Mouse (Mus musculus) kidney, adult 2 months (tissue): ENCODE measurements around the gene Psmb10. TPM values are rescaled to one million over a fixed set of nuclear protein-coding genes. Genes with fewer than 3 reads are reported as not detected.
A peak's percentile ranks its signal among the peaks of the same experiment; 100 is the strongest.

Source experiments
- DNase-seq: peaks from one replicate; pipeline ENCODE4 v3.0.0; 2021
- H3K27ac ChIP-seq: fragments of 200-500 bp; 2 replicates; pipeline ENCODE4 v1.5.1; 2012; ENCODE audit warnings: low read depth, low read length, control low read depth, inconsistent platforms; ENCODE audit not compliant: insufficient read depth
- H3K27me3 ChIP-seq: fragments of 200-500 bp; replicated peaks from 2 replicates; pipeline ENCODE4 v1.6.1; 2012; ENCODE audit warnings: mild to moderate bottlenecking, moderate library complexity, low read length, inconsistent platforms; ENCODE audit not compliant: control insufficient read depth, insufficient read depth
- H3K36me3 ChIP-seq: fragments of 200-500 bp; 2 replicates; pipeline ENCODE4 v1.6.1; 2012; ENCODE audit warnings: mild to moderate bottlenecking, moderate library complexity, low read length, inconsistent platforms; ENCODE audit not compliant: control insufficient read depth, insufficient read depth
- H3K4me1 ChIP-seq: fragments of 200-500 bp; 2 replicates; pipeline ENCODE4 v1.6.1; 2011; ENCODE audit warnings: low read length; ENCODE audit not compliant: control insufficient read depth, insufficient read depth
- H3K4me3 ChIP-seq: fragments of 200-500 bp; 2 replicates; pipeline ENCODE4 v1.5.1; 2011; ENCODE audit warnings: mild to moderate bottlenecking, low read depth, low read length, control low read depth; ENCODE audit not compliant: insufficient read depth
- CTCF ChIP-seq: fragments of 200-500 bp; conservative IDR thresholded peaks from 2 replicates; pipeline ENCODE4 v1.5.1; 2011; ENCODE audit warnings: low read depth, mild to moderate bottlenecking, control low read depth, low read length, moderate library complexity, mixed read lengths; ENCODE audit not compliant: insufficient read depth, insufficient read length
- POLR2A ChIP-seq: fragments of 200-500 bp; IDR thresholded peaks from one replicate; pipeline ENCODE4 v1.6.1; 2011; ENCODE audit warnings: low read depth, low read length, control low read depth
- WGBS: fragments of 180-500 bp; shearing (Covaris S2); methylation state at CpG from one replicate; pipeline ENCODE4 v1.1.7; 2018; 5-methylcytosine and 5-hydroxymethylcytosine counted together
- polyA plus RNA-seq: library from polyadenylated mRNA; depleted of rRNA; stranded (reverse); fragments of >200 nt; gene quantifications from 2 replicates; pipeline ENCODE4 v1.2.3, GENCODE M21; 2012; rRNA removed

Gene Psmb10
- polyA plus RNA-seq, 1 experiment = 88.0 TPM

DNA sequence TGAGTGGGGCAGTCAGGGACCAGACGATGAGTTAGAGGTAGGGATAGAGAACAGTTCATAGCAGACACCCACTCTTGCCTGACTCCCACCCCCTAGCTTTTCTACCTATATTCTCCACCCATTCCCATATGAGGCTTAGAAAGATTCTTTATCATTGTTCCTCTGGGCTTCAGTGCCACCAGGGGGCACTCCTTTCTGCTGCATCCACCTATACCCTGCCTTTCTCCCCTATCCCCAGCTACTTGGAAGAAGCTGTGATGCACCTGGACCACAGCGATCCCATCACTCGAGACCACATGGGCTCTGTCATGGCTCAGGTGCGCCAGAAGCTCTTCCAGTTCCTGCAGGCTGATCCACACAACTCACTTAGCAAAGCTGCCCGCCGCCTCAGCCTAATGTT lies 45.8 kb downstream of the Psmb10 start:
- no peaks in the 10 kb centered on the region for H3K36me3 ChIP-seq

DNA sequence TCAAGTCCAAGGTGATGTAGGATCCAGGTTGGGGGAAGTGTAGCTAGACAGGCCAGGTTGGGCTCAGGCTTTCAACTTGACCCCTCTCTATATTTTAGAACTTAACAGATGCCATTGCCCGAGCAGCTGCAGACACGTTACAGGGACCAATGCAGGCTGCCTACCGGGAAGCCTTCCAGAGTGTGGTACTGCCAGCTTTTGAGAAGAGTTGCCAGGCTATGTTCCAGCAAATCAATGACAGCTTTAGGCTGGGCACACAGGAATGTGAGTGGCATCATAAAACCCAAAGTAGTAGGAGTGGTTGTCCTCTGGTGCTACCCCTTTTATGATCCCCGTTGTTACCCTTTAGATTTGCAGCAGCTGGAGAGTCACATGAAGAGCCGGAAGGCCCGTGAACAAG lies 47.4 kb downstream of the Psmb10 start:
- Histone ChIP-seq H3K4me3 (no peak overlapping the region), H3K4me1 (no peaks in the 10 kb centered on the region), H3K27ac (no peak overlapping the region), H3K27me3 (no peaks in the 10 kb centered on the region), H3K36me3 (no peaks in the 10 kb centered on the region)
- TF ChIP-seq POLR2A (no peak), CTCF (no peak)
- no peak for DNase-seq
- WGBS = 76% methylated on average over 6 of the region's 6 CpGs

More for the DNA sequence above, 45.8 kb downstream of the Psmb10 start:
- WGBS = 90% methylated on average over 6 of the region's 6 CpGs
- no peak overlapping the region for H3K27ac ChIP-seq
- DNase-seq = peak; percentile 32
- no peak overlapping the region for H3K4me3 ChIP-seq
- TF ChIP-seq POLR2A (no peak), CTCF (peak; percentile 60)
- no peaks in the 10 kb centered on the region for H3K4me1 ChIP-seq
- H3K27me3 ChIP-seq = no peaks in the 10 kb centered on the region

DNA sequence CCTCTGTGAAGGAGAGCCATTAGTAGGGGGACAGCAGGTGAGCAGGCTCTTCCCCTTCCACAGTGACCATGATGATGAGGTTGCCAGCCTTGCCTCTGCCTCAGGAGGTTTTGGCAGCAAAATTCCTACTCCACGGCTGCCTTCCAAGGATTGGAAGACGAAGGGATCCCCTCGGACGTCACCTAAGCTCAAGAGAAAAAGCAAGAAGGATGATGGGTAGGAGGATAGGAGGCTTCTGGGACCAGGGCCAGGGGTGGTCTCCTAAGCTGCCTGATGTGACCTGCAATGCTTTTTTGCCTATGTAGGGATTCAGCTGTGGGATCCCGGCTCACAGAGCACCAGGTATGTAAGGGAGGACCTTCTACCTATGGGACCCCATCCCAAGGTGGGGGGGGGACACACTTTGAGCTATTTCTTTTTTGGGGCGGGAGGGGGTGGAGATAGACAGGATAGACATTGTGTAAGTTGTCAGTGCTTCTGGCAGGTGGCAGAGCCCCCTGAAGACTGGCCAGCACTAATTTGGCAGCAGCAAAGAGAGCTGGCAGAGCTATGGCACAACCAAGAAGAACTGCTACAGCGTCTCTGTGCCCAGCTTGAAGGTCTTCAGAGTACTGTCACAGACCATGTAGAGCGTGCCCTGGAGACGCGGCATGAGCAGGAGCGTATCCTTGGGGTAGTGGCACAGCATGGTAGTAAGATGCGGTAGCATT lies 48.3 kb downstream of the Psmb10 start:
- no peaks in the 10 kb centered on the region for H3K4me1 ChIP-seq
- H3K27me3 ChIP-seq = no peaks in the 10 kb centered on the region
- 92% methylated on average over 12 of the region's 12 CpGs for whole genome bisulfite sequencing
- H3K36me3 ChIP-seq = no peaks in the 10 kb centered on the region
- H3K4me3 ChIP-seq = no peak overlapping the region
- no peak overlapping the region for H3K27ac ChIP-seq
- no peak for TF ChIP-seq POLR2A
- no peak for TF ChIP-seq CTCF
- DNase-seq = no peak

Other genes with a start within 250 kb of the Psmb10 start
- gene Acd, start 237.3 kb downstream of the Psmb10 start, polyA plus RNA-seq = 39.9 and 44.4 TPM in 2 replicates
- 18.7 and 20.8 TPM in 2 replicates for gene Pard6a, start 237.3 kb downstream of the Psmb10 start, polyA plus RNA-seq
- 0.10 and 0.19 TPM in 2 replicates for gene 4933405L10Rik, start 230.8 kb downstream of the Psmb10 start, polyA plus RNA-seq
- 6.8 and 7.6 TPM in 2 replicates for gene Enkd1, start 230.2 kb downstream of the Psmb10 start, polyA plus RNA-seq
- 7.5 and 7.8 TPM in 2 replicates for gene Gfod2, start 179.8 kb downstream of the Psmb10 start, polyA plus RNA-seq
- 22.1 and 24.8 TPM in 2 replicates for gene Ranbp10, start 111.1 kb downstream of the Psmb10 start, polyA plus RNA-seq
- gene Tsnaxip1, start 110.7 kb downstream of the Psmb10 start, polyA plus RNA-seq = 0.05 TPM in 1 of 2 replicates, not detected in the other
- gene Cenpt, start 85.2 kb downstream of the Psmb10 start, polyA plus RNA-seq = 6.7 and 7.3 TPM in 2 replicates
- 41.5 and 45.3 TPM in 2 replicates for gene Thap11, start 83.3 kb downstream of the Psmb10 start, polyA plus RNA-seq
- gene Nutf2, start 77.9 kb downstream of the Psmb10 start, polyA plus RNA-seq = 34.5 and 61.6 TPM in 2 replicates
- 38.5 and 47.9 TPM in 2 replicates for gene Edc4, start 57.6 kb downstream of the Psmb10 start, polyA plus RNA-seq
- gene Nrn1l, start 44.9 kb downstream of the Psmb10 start, polyA plus RNA-seq = 0.77 and 1.1 TPM in 2 replicates
- gene Pskh1, start 38.0 kb downstream of the Psmb10 start, polyA plus RNA-seq = 44.9 and 51.0 TPM in 2 replicates
- 1.0 and 1.5 TPM in 2 replicates for gene Ctrl, start 4.6 kb downstream of the Psmb10 start, polyA plus RNA-seq
- gene Lcat, start 4.9 kb upstream of the Psmb10 start, polyA plus RNA-seq = 2.2 and 2.4 TPM in 2 replicates
- 30.9 and 33.5 TPM in 2 replicates for gene Slc12a4, start 27.7 kb upstream of the Psmb10 start, polyA plus RNA-seq
- gene Dpep3, start 41.0 kb upstream of the Psmb10 start, polyA plus RNA-seq = 0.05 and 0.10 TPM in 2 replicates
- 10.2 and 11.6 TPM in 2 replicates for gene Dus2, start 52.9 kb upstream of the Psmb10 start, polyA plus RNA-seq
- 0.06 TPM in 1 of 2 replicates, not detected in the other for gene Dpep2nb, start 67.5 kb upstream of the Psmb10 start, polyA plus RNA-seq
- 8.0 and 8.4 TPM in 2 replicates for gene Ddx28, start 73.4 kb upstream of the Psmb10 start, polyA plus RNA-seq
- 18.6 and 19.5 TPM in 2 replicates for gene Nfatc3, start 120.4 kb upstream of the Psmb10 start, polyA plus RNA-seq
- gene Esrp2, start 198.5 kb upstream of the Psmb10 start, polyA plus RNA-seq = 31.0 and 34.3 TPM in 2 replicates
- 9.4 and 10.2 TPM in 2 replicates for gene Pla2g15, start 212.0 kb upstream of the Psmb10 start, polyA plus RNA-seq
- gene Slc7a6, start 230.4 kb upstream of the Psmb10 start, polyA plus RNA-seq = 8.2 and 9.8 TPM in 2 replicates